Mouse (Mus musculus) CH12.LX (cell line): ENCODE measurements at regions not wholly inside any gene's neighbourhood (a gene's known extent, or its start where the extent isn't known, plus 50 kb on each side); places are given as distances from the start of the nearest gene placed in this dataset.
A peak's percentile ranks its signal among the peaks of the same experiment; 100 is the strongest.

Experiments used
- DNase-seq: peaks from one replicate; pipeline ENCODE4 v3.0.0-alpha.2; 2013; ENCODE audit errors: extremely low read depth
- H3K27ac ChIP-seq: 2 replicates; pipeline ENCODE4 v1.5.1; 2012; ENCODE audit warnings: low read depth, mild to moderate bottlenecking, control low read depth, moderate library complexity; ENCODE audit not compliant: insufficient read depth
- H3K27me3 ChIP-seq: replicated peaks from 2 replicates; pipeline ENCODE3; 2012; ENCODE audit warnings: inconsistent platforms
- H3K36me3 ChIP-seq, 2 experiments: replicated peaks in 1 of 2; 2 replicates each; pipeline versions ENCODE3 to v1.6.1; 2012; ENCODE audit warnings: inconsistent platforms in 1 of 2, low read length in 1 of 2, mild to moderate bottlenecking in 1 of 2, mixed read lengths in 1 of 2, moderate library complexity in 1 of 2; ENCODE audit not compliant: control insufficient read depth in 1 of 2, insufficient read depth in 1 of 2
- H3K4me1 ChIP-seq, 2 experiments: 2 replicates each; pipeline ENCODE4 v1.6.1; 2012; ENCODE audit warnings: inconsistent platforms in 1 of 2, moderate library complexity in 1 of 2; ENCODE audit not compliant: insufficient read depth in 2 of 2, control insufficient read depth in 1 of 2
- H3K4me2 ChIP-seq: 2 replicates; pipeline ENCODE4 v1.6.1; 2012; ENCODE audit warnings: low read depth, mild to moderate bottlenecking, control low read depth; ENCODE audit not compliant: poor library complexity, insufficient read depth, severe bottlenecking
- H3K4me3 ChIP-seq, 3 experiments: fragments of 150-350 bp in 1 of 3; sonication (generic) in 1 of 3; replicated peaks in 1 of 3; 2 replicates each; pipeline versions ENCODE3 to v1.5.1; 2011 to 2012; ENCODE audit warnings: low read depth in 2 of 3, low read length in 2 of 3, mild to moderate bottlenecking in 2 of 3, moderate library complexity in 2 of 3, control low read depth in 1 of 3, improper control_type of control experiment in 1 of 3, inconsistent platforms in 1 of 3, mixed read lengths in 1 of 3; ENCODE audit not compliant: poor library complexity in 1 of 3
- H3K79me2 ChIP-seq: replicated peaks from 2 replicates; pipeline ENCODE4 v1.6.1; 2012; ENCODE audit warnings: mild to moderate bottlenecking, moderate library complexity; ENCODE audit not compliant: control insufficient read depth, poor library complexity, insufficient read depth, severe bottlenecking; ENCODE audit errors: extremely low read depth
- H3K9ac ChIP-seq: 2 replicates; pipeline ENCODE4 v1.6.1; 2012; ENCODE audit warnings: low read depth, mild to moderate bottlenecking, control low read depth, moderate library complexity; ENCODE audit not compliant: insufficient read depth
- H3K9me3 ChIP-seq: replicated peaks from 2 replicates; pipeline ENCODE3; 2012; ENCODE audit warnings: low read length, inconsistent platforms, mixed read lengths
- BHLHE40 ChIP-seq: IDR thresholded peaks from 2 replicates; pipeline ENCODE4 v1.6.1; 2011; ENCODE audit warnings: mild to moderate bottlenecking, low read depth, low read length, improper control_type of control experiment
- CHD2 ChIP-seq: IDR thresholded peaks from 2 replicates; pipeline ENCODE4 v1.6.1; 2011; ENCODE audit warnings: low read length, improper control_type of control experiment
- CTCF ChIP-seq, 2 experiments: IDR thresholded peaks in 1 of 2; conservative IDR thresholded peaks in 1 of 2; 2 replicates each; pipeline ENCODE4 v1.5.1; 2011 to 2012; ENCODE audit warnings: low read depth in 2 of 2, low read length in 2 of 2, improper control_type of control experiment in 1 of 2, inconsistent platforms in 1 of 2, mild to moderate bottlenecking in 1 of 2, moderate library complexity in 1 of 2
- E2F4 ChIP-seq: IDR thresholded peaks from 2 replicates; pipeline ENCODE4 v1.6.1; 2011; ENCODE audit warnings: low read depth, low read length, improper control_type of control experiment; ENCODE audit not compliant: insufficient replicate concordance
- ELF1 ChIP-seq: IDR thresholded peaks from 2 replicates; pipeline ENCODE4 v1.6.1; 2014; ENCODE audit warnings: low read depth, mild to moderate bottlenecking, inconsistent platforms, low read length, improper control_type of control experiment
- EP300 ChIP-seq: IDR thresholded peaks from 2 replicates; pipeline ENCODE4 v1.6.1; 2011; ENCODE audit warnings: low read length, improper control_type of control experiment
- ETS1 ChIP-seq: conservative IDR thresholded peaks from 2 replicates; pipeline ENCODE4 v1.6.1; 2012; ENCODE audit warnings: low read depth, mild to moderate bottlenecking, inconsistent platforms, low read length, improper control_type of control experiment, moderate library complexity
- IRF4 ChIP-seq: IDR thresholded peaks from 2 replicates; pipeline ENCODE4 v1.6.1; 2014; ENCODE audit warnings: low read depth, mild to moderate bottlenecking, inconsistent platforms, low read length, improper control_type of control experiment
- JUN ChIP-seq: IDR thresholded peaks from 2 replicates; pipeline ENCODE4 v1.6.1; 2011; ENCODE audit warnings: low read depth, mild to moderate bottlenecking, low read length, improper control_type of control experiment, moderate library complexity; ENCODE audit not compliant: insufficient read depth
- JUND ChIP-seq: conservative IDR thresholded peaks from 2 replicates; pipeline ENCODE4 v1.6.1; 2011; ENCODE audit warnings: low read depth, low read length, improper control_type of control experiment
- KAT2A ChIP-seq: IDR thresholded peaks from 2 replicates; pipeline ENCODE4 v1.6.1; 2012; ENCODE audit warnings: low read length, improper control_type of control experiment, inconsistent platforms; ENCODE audit not compliant: insufficient replicate concordance
- MAFK ChIP-seq: IDR thresholded peaks from 2 replicates; pipeline ENCODE4 v1.6.1; 2011; ENCODE audit warnings: low read length, improper control_type of control experiment; ENCODE audit not compliant: insufficient replicate concordance
- MAZ ChIP-seq: IDR thresholded peaks from 2 replicates; pipeline ENCODE4 v1.6.1; 2012; ENCODE audit warnings: low read depth, mild to moderate bottlenecking, inconsistent platforms, low read length, improper control_type of control experiment, moderate library complexity
- MXI1 ChIP-seq: IDR thresholded peaks from 2 replicates; pipeline ENCODE4 v1.6.1; 2011; ENCODE audit warnings: mild to moderate bottlenecking, low read depth, low read length, improper control_type of control experiment
- MYC ChIP-seq: IDR thresholded peaks from 2 replicates; pipeline ENCODE4 v1.6.1; 2011; ENCODE audit warnings: low read depth, mild to moderate bottlenecking, improper control_type of control experiment, low read length
- RAD21 ChIP-seq: IDR thresholded peaks from 2 replicates; pipeline ENCODE4 v1.6.1; 2011; ENCODE audit warnings: low read depth, mild to moderate bottlenecking, low read length, improper control_type of control experiment, moderate library complexity
- RCOR1 ChIP-seq: conservative IDR thresholded peaks from 2 replicates; pipeline ENCODE4 v1.6.1; 2012; ENCODE audit warnings: low read depth, mild to moderate bottlenecking, inconsistent platforms, low read length, improper control_type of control experiment
- SIN3A ChIP-seq: IDR thresholded peaks from 2 replicates; pipeline ENCODE4 v1.6.1; 2012; ENCODE audit warnings: low read length, improper control_type of control experiment, inconsistent platforms
- TBP ChIP-seq: conservative IDR thresholded peaks from 2 replicates; pipeline ENCODE4 v1.6.1; 2011; ENCODE audit warnings: low read depth, low read length, improper control_type of control experiment
- TCF12 ChIP-seq: IDR thresholded peaks from 2 replicates; pipeline ENCODE4 v1.6.1; 2014; ENCODE audit warnings: low read depth, mild to moderate bottlenecking, inconsistent platforms, low read length, improper control_type of control experiment
- UBTF ChIP-seq: IDR thresholded peaks from 2 replicates; pipeline ENCODE4 v1.6.1; 2012; ENCODE audit warnings: low read depth, mild to moderate bottlenecking, inconsistent platforms, low read length, improper control_type of control experiment, moderate library complexity
- USF1 ChIP-seq: IDR thresholded peaks from 2 replicates; pipeline ENCODE4 v1.6.1; 2014; ENCODE audit warnings: low read depth, mild to moderate bottlenecking, inconsistent platforms, low read length, improper control_type of control experiment
- ZC3H11A ChIP-seq: IDR thresholded peaks from 2 replicates; pipeline ENCODE4 v1.6.1; 2012; ENCODE audit warnings: low read depth, mild to moderate bottlenecking, inconsistent platforms, low read length, improper control_type of control experiment
- ZKSCAN1 ChIP-seq: IDR thresholded peaks from 2 replicates; pipeline ENCODE4 v1.6.1; 2012; ENCODE audit warnings: low read depth, inconsistent platforms, low read length, improper control_type of control experiment, borderline replicate concordance
- dilution Hi-C: fragments of 300-500 bp; cut with MboI; formaldehyde crosslinking; loops from 2 replicates; pipeline ENCODE4 v1.14.3; 2020; ENCODE audit warnings: low sequenced_read_pairs; ENCODE audit not compliant: extremely low pct_unique_long_range_greater_than_20kb, extremely low pct_ligation_motif_present
- in situ Hi-C: fragments of 300-500 bp; cut with MboI; formaldehyde crosslinking; loops from 3 replicates; pipeline ENCODE4 v1.14.3; 2019; ENCODE audit warnings: low sequenced_read_pairs, low pct_ligation_motif_present, low pct_unique_long_range_greater_than_20kb, mixed read lengths

DNA sequence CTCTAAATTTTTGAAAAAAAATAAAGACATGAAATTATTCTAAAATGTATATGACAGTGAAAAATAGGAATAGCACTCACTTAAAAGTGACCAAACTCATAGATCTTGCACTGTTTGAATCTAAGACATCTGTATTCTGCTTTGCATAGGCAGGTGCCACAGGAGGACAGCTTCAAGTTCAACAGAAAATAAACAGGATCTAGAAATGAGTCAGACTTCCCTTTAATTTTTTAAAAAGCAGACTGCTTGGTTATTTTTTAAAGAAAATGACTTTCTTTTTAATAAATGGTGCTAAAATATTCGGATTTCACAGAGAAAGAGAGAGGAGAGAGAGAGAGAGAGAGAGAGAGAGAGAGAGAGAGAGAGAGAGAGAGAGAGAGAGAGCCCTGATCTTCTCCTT, 123.8 kb upstream of the Myt1l start:
- Histone ChIP-seq H3K9ac (no peak overlapping the region), H3K9me3 (no peaks in the 10 kb centered on the region), H3K4me2 (no peak overlapping the region), H3K4me1 (peaks cover 0 to 16% of the 10 kb centered on the region in 2 experiments; a peak in 2 of 4 replicates), H3K4me3 (no peak overlapping the region), H3K79me2 (no peaks in the 10 kb centered on the region), H3K27ac (no peak overlapping the region), H3K27me3 (no peaks in the 10 kb centered on the region), H3K36me3 (no peaks in the 10 kb centered on the region)
- dilution Hi-C loops (no loop called here), in situ Hi-C loops (no loop called here)
- TF ChIP-seq JUND (peak; percentile 83), CHD2 (no peak), KAT2A (no peak), IRF4 (peak; percentile 63; the same call in 1 of the 2 replicates), BHLHE40 (peak; percentile 92), RCOR1 (no peak), JUN (peak; percentile 33; the same call in 1 of the 2 replicates), MYC (no peak), CTCF (conservative IDR thresholded peaks at IDR 0.05 in 1 of 2, IDR thresholded peaks at IDR 0.05 in 1 of 2; ENCODE audit: low read depth in 2 of 2, low read length in 2 of 2) (no peak), TCF12 (no peak), RAD21 (no peak), EP300 (peak; percentile 77), E2F4 (no peak), ELF1 (no peak), MAFK (no peak)
- peak; percentile 36 for DNase-seq

- dilution Hi-C loops = no loop called here
- Histone ChIP-seq H3K27ac (no peak overlapping the region), H3K27me3 (no peaks in the 10 kb centered on the region), H3K4me3 (no peak overlapping the region), H3K4me1 (peaks cover 0 to 12% of the 10 kb centered on the region in 2 experiments; a peak in 2 of 4 replicates), H3K79me2 (no peaks in the 10 kb centered on the region), H3K36me3 (no peaks in the 10 kb centered on the region), H3K9me3 (no peaks in the 10 kb centered on the region), H3K4me2 (no peak overlapping the region), H3K9ac (no peak overlapping the region)
- in situ Hi-C loops = no loop called here
- DNase-seq = no peak
- no peak for TF ChIP-seq MXI1
- no peak for TF ChIP-seq ZKSCAN1
- no peak for TF ChIP-seq JUN
- TF ChIP-seq TBP = no peak
- no peak for TF ChIP-seq USF1
- TF ChIP-seq MAZ = no peak
- TF ChIP-seq JUND = no peak
- no peak for TF ChIP-seq KAT2A
- no peak for TF ChIP-seq MAFK
- no peak for TF ChIP-seq UBTF
- TF ChIP-seq SIN3A = no peak
- no peak for TF ChIP-seq ZC3H11A
- no peak for TF ChIP-seq ETS1
Measured at GRCm38 (mm10) chr12:29409336-29410055, 118.7 kb upstream of the Myt1l start.
